Comparison of ENCODE assay signal across 16 mouse cellular contexts in the genomic region with DNA sequence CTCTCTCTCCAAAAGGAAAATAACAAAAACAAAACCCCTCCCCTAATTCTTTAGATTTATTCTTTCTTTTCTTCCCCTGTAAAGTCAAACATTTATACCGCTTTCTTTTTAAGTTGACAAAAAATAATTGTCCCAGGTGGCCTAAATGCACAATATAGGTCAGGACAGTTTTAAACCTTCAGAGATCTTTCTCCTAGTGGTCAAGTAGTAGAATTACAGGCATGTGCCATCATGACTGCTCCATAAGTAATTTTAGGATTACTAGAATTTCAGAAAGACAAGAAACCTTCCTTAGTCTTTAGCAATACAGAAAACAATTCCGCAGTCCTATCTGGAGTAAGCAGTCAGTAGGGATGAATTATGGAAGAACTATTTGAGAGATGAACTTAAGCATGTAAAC. TPM values are rescaled to one million over a fixed set of nuclear protein-coding genes. Genes with fewer than 3 reads are reported as not detected.
DNase-seq lines count a peak whose midpoint lies in the region; ATAC-seq and TF ChIP-seq lines count a peak whose summit lies in the region.
"Had no signal": no experiment of that assay in that cellular context is flagged by ENCODE, and none has a peak within 500 bp of the region (broad histone marks: within the 10 kb centered on the region; RNA-seq: fewer than 3 reads in every experiment).

No protein-coding gene starts in this region.

- peaks cover 9 to 22% of the 10 kb centered on the region in 2 experiments for H3K4me1 ChIP-seq in MEL (ENCODE audit: control insufficient read depth in 1 of 2, insufficient read depth in 2 of 2, low read length in 2 of 2)
- no peaks in the 10 kb centered on the region for H3K4me1 ChIP-seq in forebrain, embryonic 11.5 days (replicated peaks; ENCODE audit: control insufficient read depth, insufficient read depth, low read length)

- TF ChIP-seq EP300 in MEL (IDR thresholded peaks at IDR 0.05; ENCODE audit: low read depth in 1 of 2, low read length in 2 of 2): no peak

- no peaks in the 10 kb centered on the region for H3K27me3 ChIP-seq in MEL (ENCODE audit: control insufficient read depth in 1 of 2, insufficient read depth in 2 of 2, low read length in 2 of 2)
- H3K27me3 ChIP-seq in forebrain, embryonic 11.5 days (ENCODE audit: control insufficient read depth, insufficient read depth, low read length): no peaks in the 10 kb centered on the region
- H3K27me3 ChIP-seq: embryonic facial prominence, embryonic 13.5 days; midbrain, embryonic 12.5 days; neural tube, embryonic 13.5 days had no signal

- TF ChIP-seq POLR2A in MEL (IDR thresholded peaks at IDR 0.05; ENCODE audit: control insufficient read depth in 1 of 2, insufficient read depth in 1 of 2, low read depth in 1 of 2, low read length in 2 of 2, poor library complexity in 1 of 2): no peak

- no peaks in the 10 kb centered on the region for H3K9me3 ChIP-seq in MEL (replicated peaks; ENCODE audit: insufficient read depth, low read length)
- no peaks in the 10 kb centered on the region for H3K9me3 ChIP-seq in forebrain, embryonic 11.5 days (ENCODE audit: control insufficient read depth, low read length)
- H3K9me3 ChIP-seq: embryonic facial prominence, embryonic 13.5 days; midbrain, embryonic 12.5 days; neural tube, embryonic 13.5 days had no signal

- WGBS in forebrain, embryonic 11.5 days: 86% methylated on average over 2 of the region's 2 CpGs

- TF ChIP-seq RAD21 in MEL (IDR thresholded peaks at IDR 0.05; ENCODE audit: low read depth, low read length): no peak

- H3K9ac ChIP-seq in MEL (ENCODE audit: control insufficient read depth, low read depth, low read length, poor library complexity, severe bottlenecking): no peak overlapping the region
- no peak overlapping the region for H3K9ac ChIP-seq in forebrain, embryonic 11.5 days (ENCODE audit: low read length)
- H3K9ac ChIP-seq: embryonic facial prominence, embryonic 13.5 days; midbrain, embryonic 12.5 days; neural tube, embryonic 13.5 days had no signal

- H3K79me2 ChIP-seq in MEL (ENCODE audit: control insufficient read depth, insufficient read depth, low read length, poor library complexity): peaks cover 27% of the 10 kb centered on the region

- no peak overlapping the region for H3K27ac ChIP-seq in layer of hippocampus, adult 2 months
- no peak overlapping the region for H3K27ac ChIP-seq in MEL (ENCODE audit: control insufficient read depth, low read depth, low read length)
- no peak overlapping the region for H3K27ac ChIP-seq in forebrain, embryonic 11.5 days (ENCODE audit: low read depth, low read length)
- H3K27ac ChIP-seq: embryonic facial prominence, embryonic 13.5 days; midbrain, embryonic 12.5 days; neural tube, embryonic 13.5 days had no signal

- H3K4me2 ChIP-seq in forebrain, embryonic 11.5 days (ENCODE audit: low read depth, low read length, severe bottlenecking): no peak overlapping the region
- H3K4me2 ChIP-seq: embryonic facial prominence, embryonic 13.5 days; midbrain, embryonic 12.5 days; neural tube, embryonic 13.5 days had no signal

- H3K36me3 ChIP-seq in MEL (ENCODE audit: control insufficient read depth in 1 of 2, insufficient read depth in 2 of 2, low read length in 2 of 2): peaks cover 27 to 35% of the 10 kb centered on the region in 2 experiments
- peaks cover 8% of the 10 kb centered on the region; the same call in 1 of the 2 replicates for H3K36me3 ChIP-seq in forebrain, embryonic 11.5 days (ENCODE audit: control insufficient read depth, insufficient read depth, low read length)

- 0 out of 2 replicates have a peak, but pooled peaks have one; percentile 61 for ATAC-seq in megakaryocyte-erythroid progenitor cell, adult 5-6 weeks (replicated peaks; ENCODE audit: low FRiP score, low TSS enrichment, poor library complexity, severe bottlenecking)
- no peak for ATAC-seq in forebrain, embryonic 11.5 days (replicated peaks; ENCODE audit: low FRiP score)
- ATAC-seq: forebrain, embryonic 14.5 days had no signal

- H3K4me3 ChIP-seq in layer of hippocampus, adult 2 months: no peak overlapping the region
- H3K4me3 ChIP-seq in MEL (ENCODE audit: control insufficient read depth in 1 of 2, insufficient read depth in 1 of 2, low read depth in 2 of 2, low read length in 2 of 2): no peak overlapping the region
- H3K4me3 ChIP-seq in forebrain, embryonic 11.5 days (ENCODE audit: low read depth, low read length): no peak overlapping the region
- H3K4me3 ChIP-seq: embryonic facial prominence, embryonic 13.5 days; midbrain, embryonic 12.5 days; neural tube, embryonic 13.5 days had no signal

- peak; percentile 79 for TF ChIP-seq CTCF in layer of hippocampus, adult 2 months (conservative IDR thresholded peaks at IDR 0.05)
- TF ChIP-seq CTCF in MEL (IDR thresholded peaks at IDR 0.05 in 2 of 3, conservative IDR thresholded peaks at IDR 0.05 in 1 of 3; ENCODE audit: control insufficient read depth in 1 of 3, insufficient read depth in 1 of 3, low read depth in 2 of 3, low read length in 3 of 3, poor library complexity in 1 of 3, severe bottlenecking in 1 of 3): peak in 2 of 3 experiments; percentile 43 to 47; a peak in 3 of 6 replicates

- DNase-seq in layer of hippocampus, adult 2 months (ENCODE audit: low spot score in 2 of 2): no peak
- DNase-seq in layer of hippocampus, adult 18-20 months (ENCODE audit: low spot score in 2 of 2): no peak
- peak; percentile 31 for DNase-seq in A20 (ENCODE audit: low read depth, low spot score)
- peak; percentile 45 for DNase-seq in MEL (ENCODE audit: low read depth, low spot score)
- DNase-seq in cerebellum, postnatal 25 days: no peak
- no peak for DNase-seq in forebrain, embryonic 11.5 days (ENCODE audit: low spot score)
- DNase-seq: cerebellum, postnatal 10 days; gastrocnemius, postnatal 36 days; kidney, postnatal 10 days; lung, adult 2 months; thymus, postnatal 14 days had no signal

TF ChIP-seq in MEL, 35 proteins besides CTCF, POLR2A, EP300 and RAD21:
- no peak for TF ChIP-seq SMC3 (IDR thresholded peaks at IDR 0.05; ENCODE audit: low read depth, low read length)
TF ChIP-seq in MEL: peak in this region for 0.

RNA-seq across cellular contexts. Expression of a gene that starts 5.8 kb away (rescaled TPM):
- total RNA-seq in layer of hippocampus, adult 2 months (2021): 10 to 100 TPM; 50.2 to 52.4 TPM
- total RNA-seq in layer of hippocampus, adult 18-20 months (2021): 10 to 100 TPM; 48.5 to 49.1 TPM
- total RNA-seq in MEL (2012; rRNA removed): 97.5 and 112 TPM in 2 replicates
- 10 to 100 TPM in 1 of 2 experiments, not detected in 1; 91.2 TPM for polyA plus RNA-seq in MEL (2012; ENCODE audit: insufficient read depth in 1 of 2, insufficient read length in 2 of 2, low read depth in 1 of 2, low replicate concordance in 2 of 2, missing spikeins in 1 of 2)
- 72.5 and 106 TPM in 2 replicates for total RNA-seq in megakaryocyte-erythroid progenitor cell, adult 5-6 weeks (2014; fragmentation: Nextera tagmentation)
- 114 and 131 TPM in 2 replicates for total RNA-seq in megakaryocyte-erythroid progenitor cell, adult 5-6 weeks (2017)
- 160 and 170 TPM in 2 replicates for polyA plus RNA-seq in forebrain, embryonic 11.5 days (2014; fragmentation: Nextera tagmentation; extraction: Ambion mirVana)

Comparison
In these comparisons a context has a peak if more than half of its experiments do, and no peak if none do; other contexts are left out.
1. DNase-seq: peak in A20 (single experiment) and MEL (single experiment); none in layer of hippocampus, adult 2 months (0 of 2), layer of hippocampus, adult 18-20 months (0 of 2), cerebellum, postnatal 25 days (0 of 2) and forebrain, embryonic 11.5 days (single experiment).